Mouse (Mus musculus) c-Kit-positive CD71-negative TER-119-negative erythroid progenitor cells, embryonic 14.5 days (primary cell): ENCODE results near the gene Nps.
"Not testable (repeated sequence)": the region's sequence is repeated elsewhere in the genome, so short reads cannot be mapped to it uniquely, and the experiment has no call there.

Experiments used
- DNase-seq: peaks from one replicate; pipeline ENCODE4 v3.0.0-alpha.2; 2013; ENCODE audit warnings: low read depth

Nps gene

DNA sequence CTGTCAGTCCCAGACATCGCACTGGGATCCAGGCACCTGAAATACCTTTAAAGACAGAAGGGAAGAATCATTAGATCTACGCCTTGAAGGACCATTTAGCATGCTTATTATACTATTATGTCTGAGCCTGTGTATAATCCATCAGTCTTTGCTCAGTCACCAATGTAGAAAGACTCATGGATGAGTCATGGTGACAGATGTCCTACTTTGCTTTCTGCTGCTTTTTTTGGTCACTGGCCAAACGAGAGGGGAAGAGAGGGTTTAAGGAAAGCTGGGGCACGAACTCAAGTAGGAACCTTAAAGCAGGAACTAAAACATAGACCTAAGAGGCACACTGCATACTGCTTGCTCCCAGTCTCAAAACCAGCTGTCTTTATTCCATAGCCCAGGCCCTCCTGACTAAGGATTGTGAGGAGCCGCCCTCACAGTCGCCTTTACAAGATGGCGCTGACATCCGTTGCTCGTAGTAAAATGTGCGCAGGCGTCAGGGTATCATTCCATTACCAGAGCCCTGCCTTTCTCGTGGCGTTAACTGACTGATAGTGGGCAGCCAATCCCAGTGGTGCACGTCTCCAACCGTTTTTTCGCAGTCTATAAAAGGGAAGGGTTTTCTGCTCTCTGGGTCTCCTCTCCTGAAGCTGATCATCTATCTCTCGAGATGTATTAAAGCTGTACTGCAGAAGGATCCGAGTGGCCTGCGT is at the start of gene Nps:
Gene Nps, plus strand, starts transcription at position 651 of the 701 bp plus-strand sequence.
- not testable (repeated sequence) for DNase-seq

DNA sequence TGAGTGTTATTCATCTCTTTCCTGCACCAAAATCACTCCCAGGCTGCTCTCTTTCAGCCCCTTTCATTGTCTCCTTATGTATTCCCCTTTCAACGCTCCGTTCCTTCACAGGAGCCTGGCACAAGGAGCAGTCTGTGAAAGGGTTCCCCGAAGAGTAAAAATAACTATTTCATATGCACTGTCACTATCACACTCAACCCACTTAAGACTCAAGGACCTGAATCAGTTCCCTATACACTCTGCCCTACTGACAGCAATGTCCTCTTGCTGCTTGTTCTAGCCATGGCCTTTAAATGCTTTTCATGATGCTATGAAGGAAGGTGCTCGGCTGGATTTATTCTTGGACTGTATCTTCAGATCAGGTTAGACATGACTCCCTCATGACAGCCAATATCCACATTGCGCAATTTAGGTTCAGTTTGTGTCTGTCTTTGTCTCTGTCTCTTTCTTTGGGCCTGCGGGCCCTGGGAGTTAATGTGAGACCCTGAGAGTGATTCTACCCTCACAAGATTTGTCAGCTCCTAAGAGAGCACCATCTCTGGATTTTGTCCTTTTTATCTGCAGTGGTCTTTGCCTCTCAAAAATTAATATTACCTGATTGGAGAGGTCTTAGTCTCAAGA is 49.4 kb upstream of the Nps start:
- no peak for DNase-seq

DNA sequence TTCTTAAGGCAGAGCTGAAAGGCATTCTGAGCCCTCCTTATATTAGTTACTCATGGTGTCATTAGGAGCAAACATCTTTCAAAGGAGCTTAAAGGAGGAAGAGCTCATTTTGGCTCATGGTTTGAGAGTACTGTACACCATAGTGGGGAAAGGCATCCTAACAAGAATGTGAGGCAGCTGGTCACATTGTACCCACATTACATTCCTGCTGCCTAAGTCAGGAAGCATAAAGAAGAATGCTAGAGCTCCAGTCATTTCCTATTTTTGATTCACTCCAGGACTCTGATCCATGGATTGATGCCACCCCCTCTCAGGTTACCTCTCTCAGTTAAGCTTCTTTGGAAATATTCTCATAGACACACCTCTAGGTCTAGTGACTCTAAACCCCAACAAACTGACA is 48.2 kb upstream of the Nps start:
- DNase-seq = no peak

DNA sequence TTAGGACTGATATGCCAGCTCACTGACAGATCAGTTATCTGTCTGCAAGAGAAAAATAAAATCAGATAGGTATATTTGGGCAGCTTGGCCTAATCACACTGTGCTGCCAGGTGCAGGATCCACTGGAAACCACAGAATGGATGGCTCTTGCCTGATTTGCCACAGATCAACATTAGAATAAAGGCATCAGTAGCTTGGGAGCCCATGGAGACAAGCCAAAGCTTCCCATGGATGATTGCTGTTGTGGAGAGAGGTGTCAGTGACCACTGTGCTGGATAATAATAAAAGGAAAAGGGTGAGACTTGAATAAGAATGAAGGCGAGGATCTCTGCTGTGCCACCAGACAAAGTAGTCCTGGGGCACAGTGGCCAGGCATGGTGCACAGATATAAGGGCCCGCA is 47.7 kb upstream of the Nps start:
- no peak for DNase-seq

DNA sequence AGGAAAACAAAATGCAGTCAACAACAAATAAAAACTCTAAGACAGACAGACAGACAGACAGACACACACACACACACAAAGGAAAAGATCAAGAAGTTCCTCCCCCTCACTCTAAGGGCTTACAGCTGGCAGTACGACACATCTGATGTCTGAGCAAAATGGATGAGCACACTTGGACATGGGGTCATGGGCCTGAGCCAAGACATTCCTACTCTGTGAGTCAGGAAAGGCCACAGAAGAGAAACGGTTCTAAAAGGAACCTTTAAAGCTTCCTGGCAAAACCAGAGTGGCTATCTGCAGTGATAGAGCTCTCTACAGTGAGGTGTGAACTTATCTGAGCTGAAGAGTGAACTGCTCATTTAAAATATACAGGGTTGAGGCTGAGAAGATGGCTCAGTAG is 46.0 kb upstream of the Nps start:
- DNase-seq = no peak

DNA sequence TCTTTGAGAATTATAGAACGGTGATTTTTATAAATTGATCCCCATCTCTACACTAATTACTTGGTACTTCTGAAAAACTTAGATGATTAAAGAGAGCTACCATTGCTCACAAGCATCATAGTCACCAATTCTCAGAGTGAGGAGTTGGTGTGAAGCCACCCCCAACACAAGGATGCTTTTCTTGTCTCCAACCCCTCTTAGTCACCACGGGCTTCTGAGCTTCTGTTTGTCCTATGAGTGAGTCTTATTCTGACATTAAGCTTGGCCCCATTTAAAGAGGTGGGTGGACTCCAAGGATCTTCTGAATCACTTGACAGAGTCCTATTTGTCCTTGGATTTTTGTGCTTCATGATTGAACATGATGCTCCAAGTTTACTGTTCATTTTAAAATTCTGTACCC is 37.0 kb upstream of the Nps start:
- DNase-seq = no peak

DNA sequence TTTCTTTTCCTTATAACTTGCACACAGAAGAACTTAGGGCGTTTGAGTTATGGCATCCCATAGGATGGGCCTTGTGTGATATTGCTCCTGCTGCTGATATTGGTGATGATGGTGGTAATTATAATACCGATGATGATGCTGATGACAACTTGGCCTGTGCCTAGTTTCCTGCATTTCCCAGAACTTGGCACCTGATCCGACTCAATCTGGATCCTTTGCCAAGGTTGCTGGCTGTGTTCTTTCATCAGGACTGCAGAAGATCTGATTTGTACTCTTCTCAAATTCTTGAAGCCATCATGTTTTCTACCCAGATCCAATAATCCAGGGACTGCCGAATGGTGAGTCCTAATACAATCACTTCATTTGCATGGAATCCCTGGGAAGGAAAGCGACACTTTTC is 32.5 kb upstream of the Nps start:
- no peak for DNase-seq

DNA sequence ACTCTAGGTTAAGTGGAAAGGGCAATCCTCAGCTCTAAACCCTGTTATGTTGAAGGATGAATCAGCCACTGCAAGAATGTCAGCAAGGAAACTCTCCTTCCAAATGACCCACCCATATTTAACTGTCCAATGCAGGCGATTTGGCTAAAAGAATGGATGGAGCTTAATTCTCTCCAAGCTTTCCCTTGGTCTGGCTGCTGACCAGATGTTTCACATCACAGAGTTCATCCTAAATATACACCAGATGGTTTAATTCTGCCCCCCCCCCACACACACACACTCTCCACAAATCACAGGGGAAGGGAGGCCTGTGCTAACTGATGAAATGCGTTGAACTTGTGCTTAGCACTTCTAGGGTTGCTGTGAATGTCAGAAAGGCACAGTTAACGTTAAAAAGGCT is 21.4 kb upstream of the Nps start:
- DNase-seq = no peak

DNA sequence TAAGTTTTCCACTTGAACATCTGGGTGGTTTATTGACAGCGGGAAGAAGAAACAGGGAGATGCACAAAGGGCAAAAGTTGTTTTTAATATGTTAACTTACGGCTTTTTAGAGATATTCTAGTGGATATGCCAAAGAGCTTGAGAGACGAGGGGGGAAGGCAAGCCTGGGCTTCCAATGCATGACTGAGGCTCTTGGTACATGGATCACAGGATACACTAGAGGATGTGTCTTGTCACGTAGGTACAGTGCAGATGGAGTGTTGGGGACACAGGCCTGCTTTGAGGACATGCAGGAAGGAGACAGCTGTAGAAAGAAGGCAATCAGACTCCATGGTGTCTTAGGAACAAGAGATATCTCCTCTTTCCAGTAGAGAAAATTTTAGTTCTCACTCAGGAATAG is 19.1 kb upstream of the Nps start:
- no peak for DNase-seq

DNA sequence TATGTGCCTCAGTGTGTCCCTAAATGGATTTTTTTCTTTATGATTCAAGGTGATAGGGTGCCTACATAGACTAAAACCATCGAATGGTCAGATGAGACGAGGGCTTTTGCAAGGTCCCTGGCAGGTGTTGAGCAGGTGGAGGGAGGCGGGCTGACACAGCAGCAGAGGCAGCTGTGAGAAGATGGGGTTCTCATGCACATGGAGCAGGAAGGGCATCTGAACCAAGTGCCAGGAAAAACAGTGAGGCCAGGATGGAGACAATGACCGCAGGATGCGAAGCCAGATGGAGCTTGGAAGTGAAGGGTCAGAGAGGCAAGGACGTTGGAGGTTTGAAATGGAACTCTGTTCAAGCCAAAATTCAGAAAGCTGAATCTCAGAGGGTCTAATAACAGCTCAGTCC is 18.5 kb upstream of the Nps start:
- DNase-seq = no peak

DNA sequence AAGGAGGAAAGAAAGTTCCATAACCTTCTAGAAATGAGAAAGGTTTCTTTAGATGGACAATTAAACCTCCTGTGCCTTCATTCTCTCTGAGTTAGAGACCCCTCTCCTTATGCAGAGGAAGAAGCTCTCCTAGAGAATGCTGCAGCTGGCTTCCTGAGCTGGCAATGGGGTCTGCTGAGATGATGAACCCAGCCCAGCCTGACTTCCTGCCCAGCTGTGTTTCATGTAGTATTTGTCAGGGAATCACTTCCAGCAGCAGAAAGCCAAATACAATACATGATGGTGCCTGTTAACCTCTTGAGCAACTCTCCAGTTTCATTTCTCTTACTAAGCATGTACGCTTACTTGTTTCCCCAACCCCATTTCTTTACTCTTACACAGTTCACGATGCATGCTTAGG is 17.9 kb upstream of the Nps start:
- no peak for DNase-seq

DNA sequence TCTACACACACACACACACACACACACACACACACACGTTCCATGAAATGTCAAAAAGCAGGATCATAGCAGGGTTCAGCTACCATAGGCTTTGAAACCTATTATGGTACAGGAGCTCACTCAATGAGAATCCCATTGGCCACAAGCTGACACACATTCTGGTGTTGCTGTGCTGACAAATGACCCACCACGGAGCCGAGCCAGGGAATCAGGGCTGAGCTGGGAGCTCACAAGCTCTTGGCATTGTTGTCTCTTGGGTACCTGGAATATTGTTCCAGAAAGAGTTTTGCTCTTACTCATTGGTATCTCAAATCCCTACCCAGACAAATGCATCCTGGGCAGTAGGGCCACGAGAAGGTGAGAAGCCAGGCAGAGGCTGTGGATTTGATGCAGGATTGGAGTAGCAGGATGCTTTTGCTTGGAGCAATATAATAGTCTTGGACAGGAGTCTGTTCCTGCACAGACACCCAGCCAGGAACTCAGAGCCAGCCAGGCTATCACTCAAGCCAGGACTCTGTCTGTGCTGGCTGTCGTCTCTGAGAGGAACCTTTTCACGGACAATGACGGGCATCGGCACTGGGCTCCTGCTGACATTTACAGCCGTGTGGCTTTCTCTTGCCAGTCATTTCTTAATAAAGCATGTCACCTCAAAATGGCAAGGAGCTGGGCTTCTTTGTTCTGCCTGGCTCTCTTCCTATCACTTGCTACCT is 14.2 kb upstream of the Nps start:
- no peak for DNase-seq

DNA sequence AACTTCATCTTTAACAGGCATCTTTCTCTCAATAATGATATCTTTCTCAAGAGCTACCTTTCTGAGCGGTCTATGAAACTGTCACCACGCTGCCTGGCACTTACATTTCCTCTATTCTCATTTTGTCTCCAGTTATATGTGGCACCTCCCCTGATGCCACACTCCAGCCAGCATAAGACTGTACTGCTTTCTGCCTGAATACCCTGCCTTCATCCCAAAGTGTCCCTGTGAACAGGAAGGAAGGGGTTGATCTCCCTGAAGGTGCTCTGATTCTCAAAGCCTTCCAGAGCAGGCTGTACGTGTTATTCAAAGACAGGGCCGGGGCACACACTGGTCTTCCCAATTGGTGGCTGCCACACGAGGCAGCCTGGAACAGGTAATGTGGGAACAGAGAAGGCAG is 12.1 kb upstream of the Nps start:
- no peak for DNase-seq

DNA sequence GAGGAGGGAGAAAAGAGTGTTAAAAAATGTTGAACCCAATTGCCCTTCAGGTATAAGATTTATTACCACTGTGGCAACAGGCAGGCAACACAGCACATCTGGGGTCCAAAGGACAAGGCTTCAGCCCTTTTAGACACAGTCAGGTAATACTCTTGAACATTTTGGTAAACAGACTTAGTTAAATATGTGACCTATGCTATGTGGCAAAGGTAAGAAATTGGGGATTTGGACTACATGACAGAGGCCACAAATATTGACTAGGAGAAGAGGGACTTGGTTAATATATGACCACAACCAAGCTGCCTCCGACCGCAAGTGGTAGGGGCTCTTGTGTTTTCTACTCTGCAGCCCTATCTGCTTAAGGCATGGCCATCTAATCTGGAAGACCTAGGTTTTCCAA is 5.3 kb upstream of the Nps start:
- no peak for DNase-seq

DNA sequence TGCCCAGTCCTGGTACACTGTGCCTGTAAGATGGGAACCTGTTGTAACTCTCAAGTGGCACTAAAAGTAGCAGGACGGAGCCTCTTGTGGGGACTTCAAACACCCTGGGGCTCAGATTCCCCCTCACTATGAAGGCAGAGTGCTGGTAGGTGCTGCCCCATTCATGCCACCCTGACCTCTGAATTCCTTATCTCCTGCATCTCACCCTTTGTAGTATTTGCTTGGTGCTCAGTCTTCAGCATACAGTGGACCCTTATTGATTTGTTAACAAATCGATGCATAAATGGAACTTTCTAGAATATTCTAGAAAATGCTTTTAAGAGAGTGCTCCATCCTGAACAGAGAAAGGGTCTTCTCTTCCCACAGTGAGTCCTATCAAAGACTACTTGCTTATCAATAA is 4.1 kb upstream of the Nps start:
- no peak for DNase-seq

DNA sequence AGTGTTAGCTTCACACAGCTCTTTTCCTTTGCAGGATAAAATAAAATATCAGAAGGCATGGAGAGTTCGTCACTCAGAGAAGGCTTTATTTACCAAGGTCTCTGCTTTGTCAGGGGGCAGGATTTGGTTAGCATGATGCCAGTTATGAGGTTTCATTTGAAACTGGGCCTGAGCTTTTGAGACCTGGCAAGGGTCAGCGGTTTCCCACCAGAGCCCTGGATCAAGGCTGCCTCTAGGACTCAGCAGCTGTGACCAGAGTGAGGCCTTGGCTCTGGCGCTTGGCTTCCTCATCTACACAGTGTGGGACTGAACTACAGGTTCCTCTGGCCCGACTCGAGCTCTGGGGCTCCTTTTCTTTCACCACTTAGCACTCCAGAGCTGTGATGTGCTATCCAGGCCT is 12.5 kb downstream of the Nps start:
- no peak for DNase-seq

DNA sequence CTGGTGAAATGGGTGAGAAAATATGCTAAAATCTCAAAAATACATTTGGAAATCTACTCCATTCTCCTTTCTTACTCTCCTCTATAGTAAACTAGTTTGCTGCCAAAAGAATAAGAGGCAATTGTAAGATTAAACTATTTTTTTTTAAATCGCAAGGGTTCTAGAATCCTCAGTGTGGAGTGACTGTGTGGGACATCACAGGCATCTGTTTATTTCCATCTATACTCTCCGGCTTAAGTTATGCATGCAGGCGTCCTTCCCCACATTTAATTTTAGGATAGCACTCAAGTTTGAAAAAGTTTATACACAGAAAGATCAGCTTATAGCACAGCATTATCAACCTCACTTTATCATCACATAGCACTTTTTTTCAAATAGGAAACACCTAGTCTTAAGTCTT is 24.7 kb downstream of the Nps start:
- DNase-seq = no peak

DNA sequence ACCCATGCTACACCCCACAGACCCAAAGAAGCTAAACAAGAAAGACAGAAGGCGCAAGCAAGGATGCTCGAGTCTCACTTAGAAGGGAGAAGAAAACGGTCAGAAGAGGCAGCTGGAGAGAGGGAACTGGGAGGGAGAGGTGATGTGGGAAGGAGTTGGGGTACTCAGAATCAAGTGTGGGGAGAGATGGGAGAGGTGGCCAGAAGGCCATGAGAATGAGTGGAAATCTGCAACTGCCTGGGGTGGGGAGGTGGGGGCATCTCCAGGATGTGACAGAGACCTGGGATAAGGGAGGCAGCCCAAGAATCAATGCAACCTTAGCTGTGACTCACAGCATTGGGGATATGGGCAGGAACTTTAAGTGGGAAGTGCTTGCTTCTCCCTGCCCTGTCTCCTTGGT is 31.5 kb downstream of the Nps start:
- no peak for DNase-seq

DNA sequence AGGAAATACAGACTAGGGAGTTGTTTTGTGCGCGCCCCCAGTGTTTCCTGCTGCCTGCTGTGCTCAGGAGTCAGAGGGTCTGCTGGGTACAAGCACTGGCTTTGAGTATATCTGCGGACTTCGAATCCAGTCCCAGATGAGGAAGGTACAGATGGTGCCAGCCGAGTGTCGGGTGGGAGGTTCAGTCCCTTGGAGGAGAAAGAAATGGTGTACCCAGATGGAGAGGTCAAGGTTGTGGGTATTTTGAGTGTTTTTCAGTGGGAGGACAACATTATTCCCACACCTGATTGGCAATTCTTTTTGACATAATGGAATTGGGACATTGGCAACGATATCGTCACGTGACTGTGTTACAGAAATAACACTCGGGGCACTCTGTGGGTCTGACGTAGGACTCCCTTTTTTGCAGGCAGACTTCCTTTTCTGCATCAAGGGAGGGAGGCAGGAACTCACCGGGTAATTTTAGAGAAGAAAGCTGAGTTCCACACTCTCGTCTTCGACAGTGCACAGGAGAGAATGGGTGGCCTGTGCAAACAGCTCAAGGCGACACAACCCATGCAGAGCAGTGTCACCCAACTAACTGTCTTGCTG is 33.2 kb downstream of the Nps start:
- no peak for DNase-seq

DNA sequence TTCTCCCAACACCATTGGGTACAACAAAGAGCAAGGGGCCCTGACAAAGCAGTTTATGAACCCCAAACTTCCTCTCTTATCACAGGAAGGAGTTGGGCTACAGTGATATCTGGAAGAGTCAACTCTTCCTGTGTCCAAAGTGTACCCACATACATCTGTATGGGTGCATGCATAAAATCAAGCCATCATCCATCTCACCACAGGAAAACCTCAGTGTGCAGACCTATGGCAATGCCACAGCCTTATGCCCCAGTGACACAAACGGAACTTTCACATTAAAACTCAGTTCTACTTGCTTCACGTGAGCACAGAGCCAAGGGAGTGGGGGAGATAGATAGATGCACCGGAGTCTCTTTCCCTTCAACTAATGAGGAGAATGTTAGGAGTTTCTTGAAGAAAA is 36.0 kb downstream of the Nps start:
- DNase-seq = no peak

DNA sequence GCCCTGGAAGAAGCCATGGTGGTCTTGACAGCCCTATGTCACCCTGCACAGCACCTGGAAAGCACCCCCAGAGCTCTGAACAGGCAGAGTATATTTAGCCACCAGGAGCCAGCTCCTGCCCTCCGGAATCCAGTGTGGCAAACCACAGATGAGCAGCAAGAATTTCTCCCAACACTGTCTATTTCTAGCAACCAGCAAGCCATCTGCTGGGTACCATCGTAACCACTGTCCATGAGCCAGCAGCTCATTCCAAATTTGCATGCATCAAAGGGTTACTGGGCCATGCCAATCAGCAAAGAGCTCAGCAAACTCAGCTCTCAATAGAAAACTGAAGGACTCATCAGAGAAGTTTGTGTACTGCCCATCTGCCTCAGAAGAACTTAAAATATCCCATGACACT is 46.0 kb downstream of the Nps start:
- no peak for DNase-seq
